Mouse (Mus musculus) C2C12 (cell line): ENCODE data around the gene Cds2. TPM values are rescaled to one million over a fixed set of nuclear protein-coding genes. Genes with fewer than 3 reads are reported as not detected.

ENCODE experiments used
- H3K27me3 ChIP-seq: one replicate; pipeline ENCODE4 v1.6.1; 2011; ENCODE audit not compliant: control insufficient read depth, insufficient read depth, insufficient read length
- H3K36me3 ChIP-seq: one replicate; pipeline ENCODE4 v1.6.1; 2011; ENCODE audit not compliant: control insufficient read depth, insufficient read depth
- H3K4me3 ChIP-seq: one replicate; pipeline ENCODE4 v1.5.1; 2011; ENCODE audit warnings: mild to moderate bottlenecking, control low read depth; ENCODE audit not compliant: poor library complexity, insufficient read depth, severe bottlenecking
- H3K79me2 ChIP-seq: one replicate; pipeline ENCODE4 v1.6.1; 2011; ENCODE audit not compliant: control insufficient read depth, insufficient read depth
- H3K79me3 ChIP-seq: one replicate; pipeline ENCODE4 v1.6.1; 2011; ENCODE audit warnings: low read depth, control low read depth
- H3ac ChIP-seq: one replicate; pipeline ENCODE3; 2011; ENCODE audit warnings: low read depth; ENCODE audit not compliant: control insufficient read depth, insufficient read length
- CEBPB ChIP-seq: IDR thresholded peaks from one replicate; pipeline ENCODE4 v1.6.1; 2011; ENCODE audit warnings: low read depth, mild to moderate bottlenecking, control low read depth, moderate library complexity
- CTCF ChIP-seq: IDR thresholded peaks from one replicate; pipeline ENCODE4 v1.5.1; 2011; ENCODE audit not compliant: control insufficient read depth, insufficient read depth, insufficient read length
- FOSL1 ChIP-seq: IDR thresholded peaks from one replicate; pipeline ENCODE4 v1.8.0; 2011; ENCODE audit warnings: mild to moderate bottlenecking, low read length; ENCODE audit not compliant: poor library complexity, insufficient read depth, severe bottlenecking
- MAX ChIP-seq: IDR thresholded peaks from one replicate; pipeline ENCODE4 v1.6.1; 2011; ENCODE audit warnings: mild to moderate bottlenecking, control low read depth
- MYOD1 ChIP-seq: IDR thresholded peaks from one replicate; pipeline ENCODE4 v1.6.1; 2011; ENCODE audit warnings: low read depth; ENCODE audit not compliant: control insufficient read depth, insufficient read length
- MYOG ChIP-seq: IDR thresholded peaks from one replicate; pipeline ENCODE4 v1.6.1; 2011; ENCODE audit not compliant: control insufficient read depth, insufficient read length; ENCODE audit errors: extremely low read depth
- USF1 ChIP-seq: IDR thresholded peaks from one replicate; pipeline ENCODE4 v1.6.1; 2011; ENCODE audit warnings: low read depth, mild to moderate bottlenecking, control low read depth, moderate library complexity
- polyA plus RNA-seq: library from polyadenylated mRNA; unstranded; fragments of >200 nt; fragmentation: generic; extraction: Trizol; gene quantifications from one replicate; pipeline ENCODE4 v1.2.1, GENCODE M21; 2012; ENCODE audit warnings: missing spikeins

Gene Cds2
- polyA plus RNA-seq, 1 experiment = 13.4 TPM

- H3K36me3 ChIP-seq = no peaks in the 10 kb centered on the region
- peaks cover 68% of the 10 kb centered on the region for H3K79me3 ChIP-seq
- no peaks in the 10 kb centered on the region for H3K27me3 ChIP-seq
- H3K79me2 ChIP-seq = peaks cover 95% of the 10 kb centered on the region
- H3K4me3 ChIP-seq = no peak overlapping the region
- no peak overlapping the region for H3ac ChIP-seq
- TF ChIP-seq MYOD1 (no peak), MYOG (no peak), USF1 (no peak), MAX (no peak), CTCF (no peak), CEBPB (no peak), FOSL1 (no peak)
These were observed 7.5 kb downstream of the Cds2 start for GRCm38 (mm10) chr2:132270331-132270951.

GRCm38 (mm10) chr2:132272694-132273389 is 9.9 kb downstream of the Cds2 start:
- peaks cover 54% of the 10 kb centered on the region for H3K79me3 ChIP-seq
- no peak overlapping the region for H3ac ChIP-seq
- H3K36me3 ChIP-seq = no peaks in the 10 kb centered on the region
- no peak overlapping the region for H3K4me3 ChIP-seq
- TF ChIP-seq CTCF (no peak), USF1 (no peak), MYOG (no peak), CEBPB (no peak), MAX (no peak), MYOD1 (no peak), FOSL1 (no peak)
- peaks cover 87% of the 10 kb centered on the region for H3K79me2 ChIP-seq
- H3K27me3 ChIP-seq = no peaks in the 10 kb centered on the region

GRCm38 (mm10) chr2:132275527-132275926 is 12.6 kb downstream of the Cds2 start:
- Histone ChIP-seq H3K79me3 (peaks cover 40% of the 10 kb centered on the region), H3ac (no peak overlapping the region), H3K4me3 (no peak overlapping the region), H3K79me2 (peaks cover 78% of the 10 kb centered on the region), H3K27me3 (no peaks in the 10 kb centered on the region), H3K36me3 (no peaks in the 10 kb centered on the region)
- no peak for TF ChIP-seq MAX
- no peak for TF ChIP-seq CTCF
- no peak for TF ChIP-seq MYOG
- no peak for TF ChIP-seq FOSL1

GRCm38 (mm10) chr2:132276249-132276648 is 13.3 kb downstream of the Cds2 start:
- Histone ChIP-seq H3K36me3 (no peaks in the 10 kb centered on the region), H3ac (no peak overlapping the region), H3K27me3 (no peaks in the 10 kb centered on the region), H3K4me3 (no peak overlapping the region), H3K79me2 (peaks cover 78% of the 10 kb centered on the region), H3K79me3 (peaks cover 39% of the 10 kb centered on the region)
- TF ChIP-seq CEBPB = no peak
- no peak for TF ChIP-seq USF1
- TF ChIP-seq MYOD1 = no peak
- no peak for TF ChIP-seq FOSL1
- TF ChIP-seq MYOG = no peak
- TF ChIP-seq CTCF = no peak

- Histone ChIP-seq H3ac (no peak overlapping the region), H3K27me3 (no peaks in the 10 kb centered on the region), H3K79me2 (peaks cover 79% of the 10 kb centered on the region), H3K36me3 (no peaks in the 10 kb centered on the region), H3K79me3 (peaks cover 32% of the 10 kb centered on the region), H3K4me3 (no peak overlapping the region)
- no peak for TF ChIP-seq MYOD1
- TF ChIP-seq MAX = no peak
- no peak for TF ChIP-seq CTCF
- no peak for TF ChIP-seq MYOG
- no peak for TF ChIP-seq FOSL1
- no peak for TF ChIP-seq USF1
- TF ChIP-seq CEBPB = no peak
These were observed 15.4 kb downstream of the Cds2 start for GRCm38 (mm10) chr2:132278273-132278853.
